Mouse (Mus musculus): Measurements from ENCODE around the gene H2-Q1. TPM values are rescaled to one million over a fixed set of nuclear protein-coding genes. Genes with fewer than 3 reads are reported as not detected.
"Not testable (repeated sequence)": the region's sequence is repeated elsewhere in the genome, so short reads cannot be mapped to it uniquely, and the experiment has no call there.

Gene H2-Q1
- not detected in 2 replicates for total RNA-seq (2014; fragmentation: Nextera tagmentation)
- not detected in 2 replicates for total RNA-seq (2017)

GRCm38 (mm10) chr17:35320327-35321081 lies at the start of gene H2-Q1:
H2-Q1 (plus strand) TSS chr17:35320405.
- ATAC-seq (replicated peaks; ENCODE audit: low FRiP score, low TSS enrichment, poor library complexity, severe bottlenecking), result no peak

- no peak for ATAC-seq (replicated peaks; ENCODE audit: low FRiP score, low TSS enrichment, poor library complexity, severe bottlenecking)
These were observed 48.0 kb upstream of the H2-Q1 start for GRCm38 (mm10) chr17:35272249-35272648.

- peak; percentile 65 for ATAC-seq (replicated peaks; ENCODE audit: low FRiP score, low TSS enrichment, poor library complexity, severe bottlenecking)
These were observed 45.4 kb upstream of the H2-Q1 start for GRCm38 (mm10) chr17:35274770-35275169.

DNA sequence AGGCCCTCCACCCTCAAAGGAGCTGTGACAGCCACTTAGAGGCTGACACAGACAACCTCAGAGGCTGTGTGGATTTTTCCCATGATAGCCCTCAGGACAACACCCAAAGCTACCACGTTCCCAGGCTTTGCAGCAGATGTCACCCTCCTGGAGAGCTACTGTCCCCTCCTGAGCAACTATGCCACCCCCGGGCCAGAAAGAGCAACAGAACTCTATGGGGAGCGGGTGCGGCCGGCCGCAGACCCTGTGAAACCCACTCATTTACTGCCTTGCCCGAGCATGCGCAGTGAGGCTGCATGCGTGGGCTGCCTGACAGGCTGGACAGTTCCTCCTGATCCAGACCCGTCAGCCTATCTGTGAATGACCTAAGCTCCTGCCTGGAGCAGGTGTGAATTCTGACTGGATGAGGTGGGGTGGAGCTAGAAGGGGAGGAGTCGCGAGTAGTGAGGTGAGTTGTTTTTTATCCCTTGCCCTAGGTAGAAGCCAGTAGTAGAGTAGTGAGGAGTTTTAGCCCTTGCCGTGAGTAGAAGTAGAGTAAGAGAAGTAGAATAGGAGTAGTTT lies 43.8 kb upstream of the H2-Q1 start:
- ATAC-seq (replicated peaks; ENCODE audit: low FRiP score, low TSS enrichment, poor library complexity, severe bottlenecking), result no peak

GRCm38 (mm10) chr17:35278049-35278448 lies 42.2 kb upstream of the H2-Q1 start:
- no peak for ATAC-seq (replicated peaks; ENCODE audit: low FRiP score, low TSS enrichment, poor library complexity, severe bottlenecking)

DNA sequence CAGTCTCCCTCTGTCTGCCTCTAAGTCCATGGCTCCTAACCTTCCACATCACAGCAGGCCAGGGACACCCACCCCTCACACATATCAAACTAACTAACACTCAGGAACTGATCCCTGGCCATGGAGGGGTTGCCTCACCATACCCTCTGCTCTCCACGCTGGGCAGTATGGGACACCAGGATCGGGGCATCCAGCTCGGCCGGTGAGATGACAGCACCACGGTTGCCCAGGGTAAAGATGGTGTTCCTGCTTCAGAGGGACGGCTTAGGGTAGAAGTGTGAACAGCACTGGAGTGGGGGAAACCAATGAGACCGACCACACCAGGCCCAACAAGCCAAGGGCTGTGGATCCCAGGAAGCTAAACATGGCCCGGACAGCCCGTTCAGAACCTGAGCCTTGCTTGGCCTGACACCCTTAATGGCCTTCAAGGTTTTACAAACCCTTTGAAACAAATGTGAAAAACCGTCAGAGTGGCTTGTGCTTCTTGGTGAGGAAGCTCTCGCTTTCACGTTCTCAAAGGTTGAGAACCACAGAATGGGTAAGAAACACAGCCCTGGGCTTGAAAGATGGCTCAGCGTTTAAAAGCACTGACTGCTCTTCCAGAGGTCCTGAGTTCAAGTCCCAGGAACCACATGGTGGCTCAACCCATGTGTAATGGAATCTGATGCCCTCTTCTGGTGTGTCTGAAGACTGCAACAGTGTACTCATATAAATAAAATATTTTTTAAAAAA lies 41.1 kb upstream of the H2-Q1 start:
- no peak for ATAC-seq (replicated peaks; ENCODE audit: low FRiP score, low TSS enrichment, poor library complexity, severe bottlenecking)

DNA sequence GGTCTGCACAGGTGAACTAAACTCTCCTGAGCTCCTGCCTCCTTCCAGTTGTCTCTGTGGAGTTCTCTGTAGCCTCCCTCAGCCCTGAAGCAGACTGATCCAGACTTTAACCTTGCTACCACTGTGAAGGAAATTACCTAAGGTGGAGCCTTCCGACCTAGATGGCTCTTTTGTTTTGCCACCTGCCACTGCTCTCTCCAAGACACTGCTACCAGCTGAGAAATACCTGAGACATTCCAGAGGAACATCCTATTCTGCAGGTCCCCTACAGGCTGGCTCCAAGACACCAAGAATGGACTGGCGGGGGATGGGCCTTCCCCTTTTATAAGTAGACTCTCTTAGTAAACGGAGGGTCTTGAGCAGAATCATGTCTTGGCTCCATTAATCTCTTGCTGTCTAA lies 39.9 kb upstream of the H2-Q1 start:
- no peak for ATAC-seq (replicated peaks; ENCODE audit: low FRiP score, low TSS enrichment, poor library complexity, severe bottlenecking)

DNA sequence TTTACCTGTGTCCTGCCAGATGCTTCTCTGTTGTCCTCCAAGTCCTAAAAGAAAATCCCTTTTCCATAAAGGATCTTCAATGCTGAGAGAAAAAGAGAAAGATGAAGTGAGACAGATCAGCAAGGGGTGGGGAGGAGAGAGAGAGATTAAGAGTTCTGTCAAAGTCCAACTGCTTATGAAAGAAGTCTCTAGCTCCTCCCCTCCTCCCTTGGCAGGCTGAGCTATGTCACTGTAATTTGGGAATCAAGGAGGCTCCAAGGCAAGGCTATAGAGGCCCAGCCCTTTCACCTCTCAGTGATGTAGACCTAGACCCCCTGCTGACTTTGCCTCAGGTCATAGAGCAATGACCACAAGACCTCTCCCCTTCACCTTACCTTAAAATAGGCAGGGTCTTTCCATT lies 34.8 kb upstream of the H2-Q1 start:
- ATAC-seq (replicated peaks; ENCODE audit: low FRiP score, low TSS enrichment, poor library complexity, severe bottlenecking), result no peak

- ATAC-seq (replicated peaks; ENCODE audit: low FRiP score, low TSS enrichment, poor library complexity, severe bottlenecking), result not testable (repeated sequence)
These were observed 24.4 kb upstream of the H2-Q1 start for GRCm38 (mm10) chr17:35295796-35296195.

GRCm38 (mm10) chr17:35300261-35300945 lies 19.8 kb upstream of the H2-Q1 start:
- not testable (repeated sequence) for ATAC-seq (replicated peaks; ENCODE audit: low FRiP score, low TSS enrichment, poor library complexity, severe bottlenecking)

DNA sequence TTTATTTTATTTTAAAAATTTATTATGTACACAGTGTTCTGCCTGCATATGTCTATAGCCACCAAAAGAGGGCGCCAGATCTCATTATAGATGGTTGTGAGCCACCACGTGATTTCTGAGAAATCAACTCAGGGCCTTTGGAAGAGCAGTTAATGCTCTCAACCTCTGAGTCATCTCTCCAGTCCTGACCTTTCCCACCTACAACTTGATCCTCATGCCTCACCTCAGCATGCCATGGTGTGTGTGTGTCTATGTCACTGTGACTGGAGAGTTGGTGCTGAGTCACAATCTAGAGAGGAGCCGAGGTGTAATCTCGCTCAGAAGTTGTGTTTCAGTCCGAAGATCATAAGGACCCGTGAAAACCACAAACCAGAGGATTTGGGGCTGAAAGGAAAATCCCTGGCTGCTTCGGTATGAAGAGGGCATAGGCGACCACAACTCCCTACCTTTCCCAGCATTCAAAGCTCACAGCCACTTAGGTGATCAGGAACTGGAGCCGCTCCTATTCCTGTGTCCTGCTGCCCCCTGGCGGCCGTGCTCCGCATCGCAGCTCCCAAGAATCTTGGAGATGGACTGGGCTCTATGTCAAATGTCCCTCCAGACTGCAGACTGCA lies 18.5 kb upstream of the H2-Q1 start:
- ATAC-seq (replicated peaks; ENCODE audit: low FRiP score, low TSS enrichment, poor library complexity, severe bottlenecking), result peak; percentile 75

GRCm38 (mm10) chr17:35303271-35303670 lies 16.9 kb upstream of the H2-Q1 start:
- ATAC-seq (replicated peaks; ENCODE audit: low FRiP score, low TSS enrichment, poor library complexity, severe bottlenecking), result no peak

DNA sequence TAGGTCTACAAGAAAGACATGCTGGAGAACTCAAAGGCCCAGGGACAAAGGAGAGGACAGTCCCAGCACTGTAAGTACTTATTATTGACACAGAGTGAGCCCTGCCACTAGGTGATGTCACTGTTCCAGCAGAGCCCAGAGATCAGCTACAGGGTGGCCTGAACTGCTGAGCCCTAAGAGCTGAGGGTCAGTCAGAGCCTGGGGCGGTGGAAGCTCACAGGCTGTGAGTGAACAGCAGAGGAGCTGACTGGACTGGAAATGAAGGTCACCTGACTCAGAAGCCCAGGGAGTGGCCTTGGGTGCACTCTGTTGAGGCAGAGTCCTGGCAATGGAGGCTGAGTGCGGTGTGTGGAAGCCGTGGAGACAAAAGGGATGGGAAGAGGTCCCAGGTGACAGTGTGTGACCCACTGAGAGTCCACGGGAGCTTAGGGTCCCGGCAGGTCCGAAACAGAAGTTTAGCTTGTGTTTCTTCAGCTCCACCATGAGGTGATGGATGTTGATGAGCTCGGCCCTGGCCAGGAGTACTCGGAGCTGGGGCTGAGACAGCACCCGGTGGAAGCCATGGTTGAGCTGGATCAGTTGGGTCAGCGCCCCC lies 16.4 kb upstream of the H2-Q1 start:
- ATAC-seq (replicated peaks; ENCODE audit: low FRiP score, low TSS enrichment, poor library complexity, severe bottlenecking), result no peak

GRCm38 (mm10) chr17:35304478-35304877 lies 15.7 kb upstream of the H2-Q1 start:
- ATAC-seq (replicated peaks; ENCODE audit: low FRiP score, low TSS enrichment, poor library complexity, severe bottlenecking), result no peak

DNA sequence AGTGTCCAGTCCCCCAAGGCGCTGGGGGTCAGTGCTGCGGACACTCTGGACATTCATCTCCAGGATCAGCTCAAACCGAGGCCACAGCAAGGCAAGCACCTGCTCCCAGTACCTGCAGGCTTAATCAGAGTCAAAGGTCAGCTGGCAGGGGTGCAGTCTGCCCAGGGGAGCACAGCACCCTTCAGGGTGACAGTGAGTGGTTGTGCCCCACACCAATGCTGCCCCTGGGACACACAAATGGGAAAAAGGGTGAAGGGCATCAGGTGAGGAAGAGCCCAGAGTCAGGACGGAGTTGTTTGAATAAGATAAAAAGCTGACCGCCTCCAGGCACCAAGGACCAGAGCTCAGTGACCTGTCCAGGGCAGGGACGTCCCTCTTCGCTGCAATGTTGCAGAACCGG lies 15.3 kb upstream of the H2-Q1 start:
- ATAC-seq (replicated peaks; ENCODE audit: low FRiP score, low TSS enrichment, poor library complexity, severe bottlenecking), result not testable (repeated sequence)

DNA sequence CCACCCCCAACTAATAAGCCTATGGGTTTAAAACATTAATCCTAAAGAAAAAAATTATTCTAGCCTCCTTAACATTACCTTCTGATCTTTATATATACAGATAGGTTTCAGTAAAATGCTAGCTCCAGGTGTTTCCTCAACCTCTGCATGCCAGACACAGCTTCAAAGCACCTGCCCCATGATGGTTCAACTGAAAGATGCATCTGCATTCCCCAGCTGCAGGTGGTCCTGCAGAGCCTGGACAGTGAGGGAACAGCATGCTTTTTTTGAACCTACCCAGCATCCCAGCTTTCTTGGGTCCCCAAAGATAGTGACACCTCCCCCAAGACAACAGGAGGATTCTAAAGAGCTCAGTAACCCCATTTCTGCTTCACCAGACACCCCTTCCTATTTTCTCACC lies 1.5 kb upstream of the H2-Q1 start:
- ATAC-seq (replicated peaks; ENCODE audit: low FRiP score, low TSS enrichment, poor library complexity, severe bottlenecking), result no peak

- not testable (repeated sequence) for ATAC-seq (replicated peaks; ENCODE audit: low FRiP score, low TSS enrichment, poor library complexity, severe bottlenecking)
These were observed 4.9 kb downstream of the H2-Q1 start for GRCm38 (mm10) chr17:35325124-35325523.

- ATAC-seq (replicated peaks; ENCODE audit: low FRiP score, low TSS enrichment, poor library complexity, severe bottlenecking), result not testable (repeated sequence)
These were observed 5.8 kb downstream of the H2-Q1 start for GRCm38 (mm10) chr17:35326000-35326399.

GRCm38 (mm10) chr17:35329714-35330113 lies 9.5 kb downstream of the H2-Q1 start:
- ATAC-seq (replicated peaks; ENCODE audit: low FRiP score, low TSS enrichment, poor library complexity, severe bottlenecking), result not testable (repeated sequence)
